Mouse (Mus musculus): ENCODE results near the gene Cfap221. TPM values are rescaled to one million over a fixed set of nuclear protein-coding genes. Genes with fewer than 3 reads are reported as not detected.

Gene Cfap221
- total and polyA plus RNA-seq, 3 experiments, result not detected

GRCm38 (mm10) chr1:119877469-119877868, 119.6 kb downstream of the Cfap221 start:
- no peaks in the 10 kb centered on the region for H3K79me2 ChIP-seq (ENCODE audit: control insufficient read depth, insufficient read depth, low read length, poor library complexity)
- DNase-seq (ENCODE audit: low read depth, low spot score), result no peak
- no peak overlapping the region for H3K9ac ChIP-seq (ENCODE audit: control insufficient read depth, low read depth, low read length, poor library complexity, severe bottlenecking)
- 0 out of 4 replicates have a peak, but pooled peaks cover 0 to 1% of the 10 kb centered on the region in 2 experiments for H3K27me3 ChIP-seq (ENCODE audit: control insufficient read depth in 1 of 2, insufficient read depth in 2 of 2, low read length in 2 of 2)
- no peaks in the 10 kb centered on the region for H3K4me1 ChIP-seq (ENCODE audit: control insufficient read depth in 1 of 2, insufficient read depth in 2 of 2, low read length in 2 of 2)
- no peak overlapping the region for H3K27ac ChIP-seq (ENCODE audit: control insufficient read depth, low read depth, low read length)
- TF ChIP-seq TAL1 (IDR thresholded peaks at IDR 0.05; ENCODE audit: low read length), result no peak
- TF ChIP-seq MEF2A (IDR thresholded peaks at IDR 0.05; ENCODE audit: extremely low read depth, insufficient replicate concordance, low read depth, low read length, poor library complexity, severe bottlenecking), result no peak
- TF ChIP-seq E2F4 (IDR thresholded peaks at IDR 0.05; ENCODE audit: borderline replicate concordance, low read depth, low read length), result no peak
- no peak for TF ChIP-seq MAX (IDR thresholded peaks at IDR 0.05; ENCODE audit: low read length)
- no peak for TF ChIP-seq ZMIZ1 (IDR thresholded peaks at IDR 0.05; ENCODE audit: low read depth, low read length)
- TF ChIP-seq CHD2 (IDR thresholded peaks at IDR 0.05; ENCODE audit: low read length), result no peak
- no peak overlapping the region for H3K4me3 ChIP-seq (ENCODE audit: control insufficient read depth in 1 of 2, insufficient read depth in 1 of 2, low read depth in 2 of 2, low read length in 2 of 2)
- H3K9me3 ChIP-seq (replicated peaks; ENCODE audit: insufficient read depth, low read length), result no peaks in the 10 kb centered on the region
- no peaks in the 10 kb centered on the region for H3K36me3 ChIP-seq (ENCODE audit: control insufficient read depth in 1 of 2, insufficient read depth in 2 of 2, low read length in 2 of 2)

Other genes starting within 250 kb of the Cfap221 start
- 8.7 and 9.5 TPM in 2 replicates for gene Ptpn4, start 159.6 kb downstream of the Cfap221 start, total RNA-seq (2012; rRNA removed)
- gene Ptpn4, start 159.6 kb downstream of the Cfap221 start, polyA plus RNA-seq (2012; ENCODE audit: insufficient read depth in 1 of 2, insufficient read length in 2 of 2, low read depth in 1 of 2, low replicate concordance in 2 of 2, missing spikeins in 1 of 2), result 100 to 1,000 TPM in 1 of 2 experiments, 1 to 10 TPM in 1; 6.2 to 527 TPM
- gene Tmem177, start 84.0 kb downstream of the Cfap221 start, total RNA-seq (2012; rRNA removed), result 6.0 and 6.2 TPM in 2 replicates
- gene Tmem177, start 84.0 kb downstream of the Cfap221 start, polyA plus RNA-seq (2012; ENCODE audit: insufficient read depth in 1 of 2, insufficient read length in 2 of 2, low read depth in 1 of 2, low replicate concordance in 2 of 2, missing spikeins in 1 of 2), result 1 to 10 TPM in 1 of 2 experiments, not detected in 1; 7.5 TPM
- not detected in 2 replicates for gene Sctr, start 9.7 kb upstream of the Cfap221 start, total RNA-seq (2012; rRNA removed)
- gene Sctr, start 9.7 kb upstream of the Cfap221 start, polyA plus RNA-seq (2012; ENCODE audit: insufficient read depth in 1 of 2, insufficient read length in 2 of 2, low read depth in 1 of 2, low replicate concordance in 2 of 2, missing spikeins in 1 of 2), result not detected
- gene Tmem37, start 76.8 kb upstream of the Cfap221 start, total RNA-seq (2012; rRNA removed), result 2.6 TPM in 2 replicates
- gene Tmem37, start 76.8 kb upstream of the Cfap221 start, polyA plus RNA-seq (2012; ENCODE audit: insufficient read depth in 1 of 2, insufficient read length in 2 of 2, low read depth in 1 of 2, low replicate concordance in 2 of 2, missing spikeins in 1 of 2), result 1 to 10 TPM in 1 of 2 experiments, not detected in 1; 9.1 TPM
- gene Dbi, start 123.8 kb upstream of the Cfap221 start, total RNA-seq (2012; rRNA removed), result 164 and 220 TPM in 2 replicates
- gene Dbi, start 123.8 kb upstream of the Cfap221 start, polyA plus RNA-seq (2012; ENCODE audit: insufficient read depth in 1 of 2, insufficient read length in 2 of 2, low read depth in 1 of 2, low replicate concordance in 2 of 2, missing spikeins in 1 of 2), result 100 to 1,000 TPM in 1 of 2 experiments, not detected in 1; 149 TPM
- 13.8 and 15.1 TPM in 2 replicates for gene 3110009E18Rik, start 124.0 kb upstream of the Cfap221 start, total RNA-seq (2012; rRNA removed)
- 10 to 100 TPM in 1 of 2 experiments, not detected in 1; 16.5 TPM for gene 3110009E18Rik, start 124.0 kb upstream of the Cfap221 start, polyA plus RNA-seq (2012; ENCODE audit: insufficient read depth in 1 of 2, insufficient read length in 2 of 2, low read depth in 1 of 2, low replicate concordance in 2 of 2, missing spikeins in 1 of 2)

All from MEL (cell line).